Mouse (Mus musculus): ENCODE measurements around the gene Lmbr1.

GRCm38 (mm10) chr5:29238379-29238778, 139.8 kb downstream of the Lmbr1 start:
- TF ChIP-seq POLR2A (IDR thresholded peaks at IDR 0.05; ENCODE audit: control insufficient read depth, extremely low read depth, insufficient read depth, low read length, poor library complexity) (no peak), CTCF (IDR thresholded peaks at IDR 0.05; ENCODE audit: borderline replicate concordance, control insufficient read depth, extremely low read depth, insufficient read depth, low read length, poor library complexity) (no peak)
